Mouse (Mus musculus) intestine, embryonic 16.5 days (tissue): ENCODE results near the gene Wdr46. TPM values are rescaled to one million over a fixed set of nuclear protein-coding genes. Genes with fewer than 3 reads are reported as not detected.

Source experiments
- ATAC-seq: fragments of 200-750 bp; cut with Nextera tagmentation; 2 replicates; pipeline ENCODE4 v1.8.0; 2017; ENCODE audit warnings: moderate TSS enrichment, moderate library complexity
- H3K27ac ChIP-seq: fragments of 300-500 bp; sonication (generic); 2 replicates; pipeline ENCODE4 v1.5.1; 2014; ENCODE audit warnings: mild to moderate bottlenecking, low read length
- H3K27me3 ChIP-seq: fragments of 300-500 bp; sonication (generic); replicated peaks from 2 replicates; pipeline ENCODE4 v1.6.1; 2014; ENCODE audit warnings: low read length, control low read depth, mixed read lengths; ENCODE audit not compliant: control insufficient read depth, insufficient read depth
- H3K36me3 ChIP-seq: fragments of 300-500 bp; sonication (generic); 2 replicates; pipeline ENCODE4 v1.6.1; 2014; ENCODE audit warnings: low read length, control low read depth; ENCODE audit not compliant: control insufficient read depth, insufficient read depth
- H3K4me1 ChIP-seq: fragments of 300-500 bp; sonication (generic); 2 replicates; pipeline ENCODE4 v1.6.1; 2014; ENCODE audit warnings: low read length, control low read depth, mixed read lengths; ENCODE audit not compliant: control insufficient read depth, insufficient read depth
- H3K4me2 ChIP-seq: fragments of 300-500 bp; sonication (generic); 2 replicates; pipeline ENCODE4 v1.6.1; 2014; ENCODE audit warnings: low read depth, low read length, control low read depth
- H3K4me3 ChIP-seq: fragments of 300-500 bp; sonication (generic); 2 replicates; pipeline ENCODE4 v1.5.1; 2014; ENCODE audit warnings: mild to moderate bottlenecking, low read length
- H3K9ac ChIP-seq: fragments of 300-500 bp; sonication (generic); 2 replicates; pipeline ENCODE4 v1.6.1; 2014; ENCODE audit warnings: low read depth, low read length
- H3K9me3 ChIP-seq: fragments of 300-500 bp; sonication (generic); 2 replicates; pipeline ENCODE4 v1.6.1; 2016; ENCODE audit warnings: low read length, control low read depth; ENCODE audit not compliant: control insufficient read depth
- WGBS: fragments of 180-500 bp; shearing (Covaris S2); extraction: QIAGEN DNeasy Blood & Tissue Kit; methylation state at CpG from one replicate; pipeline ENCODE4 v1.1.7; 2014; 5-methylcytosine and 5-hydroxymethylcytosine counted together
- polyA plus RNA-seq: library from polyadenylated mRNA; unstranded; fragments of >200 nt; fragmentation: Nextera tagmentation; extraction: Ambion mirVana; gene quantifications from 2 replicates; pipeline ENCODE4 v1.2.1, GENCODE M21; 2015

Wdr46 gene
- polyA plus RNA-seq, 1 experiment from 2014 or later, result 26.1 TPM

DNA sequence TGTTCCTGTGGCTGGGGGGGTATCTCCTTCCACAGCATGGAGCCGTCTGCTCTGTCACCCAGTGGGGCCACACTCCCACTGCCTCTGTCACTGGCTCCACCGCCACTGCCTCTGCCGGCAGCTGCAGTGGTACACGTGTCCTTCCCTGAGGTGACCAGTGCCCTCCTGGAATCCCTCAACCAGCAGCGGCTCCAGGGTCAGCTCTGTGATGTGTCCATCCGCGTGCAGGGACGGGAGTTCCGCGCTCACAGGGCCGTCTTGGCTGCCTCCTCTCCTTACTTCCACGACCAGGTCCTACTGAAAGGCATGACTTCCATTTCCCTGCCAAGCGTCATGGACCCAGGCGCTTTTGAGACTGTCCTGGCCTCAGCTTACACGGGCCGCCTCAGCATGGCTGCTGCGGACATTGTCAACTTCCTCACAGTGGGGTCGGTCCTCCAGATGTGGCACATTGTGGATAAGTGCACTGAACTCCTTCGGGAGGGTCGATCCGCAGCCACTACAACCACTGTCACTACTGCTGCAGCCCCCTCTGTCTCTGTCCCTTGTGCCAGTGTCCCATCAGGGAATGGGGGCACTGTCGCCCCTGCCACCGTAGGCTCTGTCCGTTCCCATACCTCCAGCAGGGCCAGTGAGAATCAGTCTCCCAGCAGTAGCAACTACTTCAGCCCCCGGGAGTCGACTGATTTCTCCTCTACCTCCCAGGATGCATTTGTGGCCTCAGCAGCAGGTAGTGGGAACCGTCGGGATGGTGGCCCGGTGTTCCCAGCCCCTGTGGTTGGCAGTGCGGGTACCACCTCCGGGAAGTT lies 23.4 kb upstream of the Wdr46 start:
- ATAC-seq, result no peak
- peaks cover 24% of the 10 kb centered on the region for H3K4me1 ChIP-seq
- WGBS, result 75% methylated on average over 31 of the region's 31 CpGs
- peak overlapping the region; percentile 66 for H3K4me2 ChIP-seq
- H3K9me3 ChIP-seq, result no peaks in the 10 kb centered on the region
- peaks cover 18% of the 10 kb centered on the region for H3K36me3 ChIP-seq
- H3K27ac ChIP-seq, result no peak overlapping the region
- peak overlapping the region; percentile 71 for H3K9ac ChIP-seq
- no peaks in the 10 kb centered on the region for H3K27me3 ChIP-seq
- peak overlapping the region; percentile 57 for H3K4me3 ChIP-seq

DNA sequence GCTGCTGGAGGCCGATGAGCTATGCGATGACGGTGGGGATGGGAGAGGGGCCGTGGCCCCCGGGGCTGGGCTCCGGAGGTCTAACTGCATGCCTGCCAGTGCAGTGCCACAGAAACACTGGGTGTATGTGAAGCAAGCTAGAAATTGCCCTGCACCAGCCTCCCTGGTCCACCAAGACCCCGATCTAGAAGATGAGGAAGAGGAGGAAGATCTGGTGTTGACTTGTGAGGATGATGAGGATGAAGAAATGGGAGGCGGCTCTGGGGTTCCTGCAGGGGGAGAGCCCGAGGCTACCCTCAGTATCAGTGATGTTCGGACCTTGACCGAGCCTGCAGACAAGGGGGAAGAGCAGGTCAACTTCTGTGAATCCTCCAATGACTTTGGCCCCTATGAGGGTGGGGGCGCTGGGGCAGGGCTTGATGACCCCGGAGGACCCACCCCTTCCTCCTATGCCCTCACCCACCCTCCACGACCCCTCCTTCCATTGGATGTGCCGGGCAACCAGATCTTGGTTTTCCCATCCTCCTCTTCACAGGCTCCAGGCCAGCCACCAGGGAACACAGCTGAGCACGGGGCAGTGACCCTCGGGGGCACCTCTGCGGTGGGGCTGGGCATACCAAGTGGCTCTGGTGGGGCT lies 22.7 kb upstream of the Wdr46 start:
- Histone ChIP-seq H3K27me3 (no peaks in the 10 kb centered on the region), H3K4me1 (peaks cover 24% of the 10 kb centered on the region), H3K36me3 (peaks cover 17% of the 10 kb centered on the region), H3K9ac (no peak overlapping the region), H3K4me2 (no peak overlapping the region), H3K9me3 (no peaks in the 10 kb centered on the region), H3K4me3 (no peak overlapping the region), H3K27ac (no peak overlapping the region)
- ATAC-seq, result no peak
- WGBS, result 83% methylated on average over 18 of the region's 18 CpGs

DNA sequence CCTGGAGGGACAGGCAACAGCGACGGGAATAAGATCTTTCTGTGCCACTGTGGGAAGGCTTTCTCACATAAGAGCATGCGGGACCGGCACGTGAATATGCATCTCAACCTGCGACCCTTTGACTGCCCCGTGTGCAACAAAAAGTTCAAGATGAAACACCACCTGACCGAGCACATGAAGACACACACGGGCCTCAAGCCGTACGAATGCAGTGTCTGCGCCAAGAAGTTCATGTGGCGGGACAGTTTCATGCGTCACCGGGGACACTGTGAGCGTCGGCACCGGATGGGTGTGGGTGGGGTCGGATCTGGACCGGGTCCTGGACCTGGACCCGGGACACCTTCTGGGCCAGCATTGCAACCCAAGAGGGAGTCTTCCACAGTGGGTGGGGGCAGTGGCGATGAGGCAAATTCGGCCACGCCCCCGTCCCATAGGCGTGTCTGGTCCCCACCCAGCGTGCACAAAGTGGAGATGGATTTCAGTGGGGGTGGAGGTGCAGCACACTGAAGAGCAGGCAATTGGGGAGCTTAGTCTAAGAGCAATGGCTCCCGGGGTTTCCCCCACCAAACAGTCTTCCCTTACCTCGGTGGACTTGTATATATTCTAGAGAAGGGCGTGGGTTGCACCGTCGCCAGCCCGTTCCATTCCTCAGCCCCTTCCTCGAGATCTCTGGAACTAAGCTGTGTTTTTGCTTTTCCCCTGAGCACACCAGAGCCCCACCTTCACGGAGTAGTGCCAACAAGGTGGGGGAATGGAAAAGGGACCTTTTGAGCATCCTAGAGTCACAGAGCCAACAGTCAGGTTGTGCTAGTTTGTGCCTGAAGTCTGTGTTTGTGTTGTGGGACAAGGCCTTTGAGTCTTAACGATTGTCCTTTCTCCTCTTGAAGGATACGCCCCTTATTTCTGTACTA lies 21.9 kb upstream of the Wdr46 start:
- ATAC-seq, result no peak
- Histone ChIP-seq H3K27me3 (no peaks in the 10 kb centered on the region), H3K9ac (peak overlapping the region; percentile 80; the same call in 1 of the 2 replicates), H3K4me3 (peak overlapping the region; percentile 81), H3K9me3 (no peaks in the 10 kb centered on the region), H3K27ac (peak overlapping the region; percentile 85; the same call in 1 of the 2 replicates), H3K36me3 (peaks cover 15% of the 10 kb centered on the region), H3K4me2 (peak overlapping the region; percentile 97), H3K4me1 (peaks cover 24% of the 10 kb centered on the region)
- WGBS, result 57% methylated on average over 37 of the region's 37 CpGs

DNA sequence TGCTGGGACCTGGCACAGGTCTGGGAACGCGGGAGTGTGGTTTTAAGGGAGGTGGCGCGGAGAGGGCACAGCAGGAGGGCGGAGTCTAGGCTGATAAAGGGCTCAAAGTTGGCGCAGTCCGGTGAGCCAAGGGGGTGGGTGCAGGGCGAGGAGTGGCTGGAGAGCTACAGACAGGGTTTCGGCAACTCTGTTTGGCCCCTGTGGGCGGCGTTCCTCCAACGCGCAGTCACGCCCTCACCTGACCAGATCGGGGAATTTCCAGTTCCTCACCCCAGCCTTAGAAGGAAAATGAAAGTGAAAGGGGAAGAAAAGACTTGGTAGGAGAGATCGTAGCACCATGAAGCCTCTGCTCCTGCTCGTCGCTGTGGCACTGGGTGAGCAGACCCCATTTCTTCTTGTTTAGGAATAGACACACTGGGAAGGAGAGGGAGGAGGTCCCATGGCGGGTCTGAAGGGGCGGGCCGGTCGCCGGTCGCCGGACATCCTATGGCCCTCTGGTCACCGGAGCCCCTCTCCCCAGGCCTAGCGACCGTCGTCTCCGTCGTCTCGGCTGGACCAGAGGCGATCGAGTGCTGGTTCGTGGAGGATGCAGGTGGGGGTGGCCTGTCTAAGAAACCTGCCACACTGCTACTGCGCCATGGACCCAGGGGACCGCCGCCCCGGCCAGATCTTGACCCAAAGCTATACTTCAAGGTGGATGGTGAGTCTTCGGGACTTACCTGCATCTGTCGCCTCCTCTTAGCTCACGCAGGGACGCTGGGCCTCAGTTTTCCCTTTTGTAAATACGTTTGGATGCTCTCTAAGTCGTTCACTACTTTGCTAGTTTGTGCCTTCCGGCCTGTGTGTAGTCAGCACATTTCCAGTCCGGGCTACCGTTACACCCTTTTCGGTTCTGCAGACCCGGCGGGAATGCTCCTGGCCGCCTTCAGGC lies 20.8 kb upstream of the Wdr46 start:
- no peaks in the 10 kb centered on the region for H3K9me3 ChIP-seq
- peak overlapping the region; percentile 85 for H3K27ac ChIP-seq
- under 1% methylated on average over 52 of the region's 52 CpGs for WGBS
- H3K9ac ChIP-seq, result peak overlapping the region; percentile 80
- no peaks in the 10 kb centered on the region for H3K27me3 ChIP-seq
- H3K4me2 ChIP-seq, result peak overlapping the region; percentile 97
- peaks cover 7% of the 10 kb centered on the region; the same call in 1 of the 2 replicates for H3K36me3 ChIP-seq
- H3K4me3 ChIP-seq, result peak overlapping the region; percentile 81
- ATAC-seq, result peak; percentile 27
- H3K4me1 ChIP-seq, result peaks cover 24% of the 10 kb centered on the region

DNA sequence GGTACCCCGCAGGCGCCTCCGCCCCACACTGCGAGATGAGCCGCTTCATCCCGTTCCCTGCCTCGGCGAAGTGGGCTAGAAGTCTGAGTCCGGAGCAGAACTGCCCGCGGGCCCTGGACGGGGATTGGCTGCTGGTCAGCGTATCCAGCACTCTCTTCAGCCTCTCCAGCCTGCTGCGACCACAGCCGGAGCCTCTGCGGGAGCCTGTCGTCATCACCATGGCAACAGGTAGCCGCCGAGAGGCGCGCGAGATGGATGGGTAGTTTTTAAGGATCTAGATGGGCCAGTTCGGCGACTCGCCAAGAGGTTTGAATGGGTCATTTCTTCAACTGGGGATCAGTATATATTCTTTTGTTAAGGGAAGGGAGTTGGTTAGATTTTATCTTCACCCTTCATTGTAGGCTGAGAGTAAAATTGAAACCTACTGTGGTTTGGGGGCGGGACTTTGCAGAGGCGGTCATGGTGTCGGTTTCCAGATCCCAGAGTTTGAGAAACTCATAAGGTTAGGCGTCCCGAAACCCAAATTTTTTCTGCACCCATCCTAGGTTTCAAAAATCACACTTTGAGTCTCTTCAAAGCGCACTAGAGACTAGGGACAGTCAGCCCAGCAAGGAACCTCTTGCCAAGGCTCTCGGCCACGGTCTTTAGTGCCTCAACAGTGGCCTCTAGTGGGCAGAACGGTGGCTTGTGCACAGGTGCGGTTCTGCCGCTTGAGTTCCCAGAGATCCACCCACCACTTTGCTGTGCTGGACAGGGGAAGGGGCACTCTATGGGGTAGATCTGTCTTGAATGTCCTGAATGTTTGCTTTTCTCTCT lies 20.0 kb upstream of the Wdr46 start:
- peak; percentile 27 for ATAC-seq
- 1% methylated on average over 36 of the region's 36 CpGs for WGBS
- no peaks in the 10 kb centered on the region for H3K27me3 ChIP-seq

DNA sequence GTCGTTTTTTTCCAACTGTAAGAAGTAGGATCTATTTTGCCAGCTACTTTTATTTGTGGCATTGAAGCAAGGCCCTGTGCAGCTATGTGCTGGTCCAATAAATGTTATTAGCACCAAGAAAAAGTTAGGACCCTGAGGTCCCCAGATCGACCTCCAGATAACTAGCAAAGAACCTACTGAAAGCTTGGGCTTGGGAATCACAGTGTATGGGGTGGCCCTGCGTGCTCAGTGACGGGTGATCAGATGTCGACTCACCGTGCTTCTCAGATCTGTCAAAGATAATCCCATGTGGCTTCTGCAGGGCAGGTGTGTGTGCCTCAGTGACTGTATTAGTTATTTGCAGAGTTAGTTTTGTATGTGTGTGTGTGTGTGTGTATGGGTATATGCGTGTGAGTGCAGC lies 19.1 kb upstream of the Wdr46 start:
- no peak for ATAC-seq
- Histone ChIP-seq H3K4me2 (no peak overlapping the region), H3K36me3 (peaks cover 17% of the 10 kb centered on the region), H3K27ac (no peak overlapping the region), H3K27me3 (no peaks in the 10 kb centered on the region), H3K9ac (no peak overlapping the region), H3K4me1 (peaks cover 16% of the 10 kb centered on the region), H3K4me3 (no peak overlapping the region), H3K9me3 (peaks cover 3% of the 10 kb centered on the region; the same call in 1 of the 2 replicates)
- WGBS, result 89% methylated on average over 7 of the region's 7 CpGs

More for the DNA sequence above, 20.0 kb upstream of the Wdr46 start:
- H3K4me1 ChIP-seq, result peaks cover 17% of the 10 kb centered on the region
- H3K4me3 ChIP-seq, result peak overlapping the region; percentile 81
- peak overlapping the region; percentile 97 for H3K4me2 ChIP-seq
- peaks cover 3% of the 10 kb centered on the region; the same call in 1 of the 2 replicates for H3K9me3 ChIP-seq
- peak overlapping the region; percentile 85 for H3K27ac ChIP-seq
- H3K36me3 ChIP-seq, result peaks cover 10% of the 10 kb centered on the region; the same call in 1 of the 2 replicates
- peak overlapping the region; percentile 80 for H3K9ac ChIP-seq

DNA sequence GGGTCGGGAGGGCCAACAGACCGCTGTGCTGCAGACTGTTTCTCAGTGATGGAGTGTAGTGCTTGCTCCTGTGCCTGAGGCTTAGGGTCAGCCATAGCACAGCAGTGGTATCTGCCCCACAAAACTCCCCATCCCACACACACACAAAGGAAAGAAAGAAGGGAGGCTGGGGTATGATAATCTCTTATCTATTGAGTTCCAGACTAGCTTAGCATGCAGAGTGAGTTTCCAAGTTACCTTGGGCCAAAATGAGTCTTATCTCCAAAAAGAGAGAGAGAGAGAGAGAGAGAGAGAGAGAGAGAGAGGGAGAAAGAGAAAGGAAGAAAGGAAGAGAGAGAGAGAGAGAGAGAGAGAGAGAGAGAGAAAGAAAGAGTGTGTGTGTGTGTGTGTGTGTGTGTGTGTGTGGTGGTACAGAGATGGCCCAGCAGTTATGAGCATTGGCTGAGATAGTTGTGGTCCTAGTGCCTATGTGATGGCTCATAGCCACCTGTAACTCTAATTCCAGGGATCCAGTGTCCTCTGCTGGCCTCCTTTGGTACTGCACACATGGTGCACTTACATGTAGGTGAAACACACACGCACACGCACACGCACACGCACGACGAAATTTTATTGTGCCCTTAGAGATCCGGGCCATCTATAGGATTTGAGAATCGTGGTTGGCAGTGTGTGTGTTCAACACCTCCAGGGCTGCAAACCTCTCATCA lies 15.7 kb upstream of the Wdr46 start:
- WGBS, result 85% methylated on average over 10 of the region's 10 CpGs

More for the DNA sequence above, 15.7 kb upstream of the Wdr46 start:
- ATAC-seq, result no peak
- Histone ChIP-seq H3K9me3 (peaks cover 3% of the 10 kb centered on the region; the same call in 1 of the 2 replicates), H3K4me1 (peaks cover 6% of the 10 kb centered on the region; the same call in 1 of the 2 replicates), H3K4me2 (no peak overlapping the region), H3K4me3 (no peak overlapping the region), H3K27me3 (no peaks in the 10 kb centered on the region), H3K27ac (no peak overlapping the region), H3K36me3 (peaks cover 11% of the 10 kb centered on the region; the same call in 1 of the 2 replicates), H3K9ac (no peak overlapping the region)
